Mouse (Mus musculus) adrenal gland (tissue): ENCODE results near the gene Sppl3.

Experiments used
- intact Hi-C: fragments of 180-260 bp; cut with DNase I; formaldehyde crosslinking; loops from one replicate; pipeline ENCODE4 v1.15.1; 2025

Sppl3 gene

GRCm38 (mm10) chr5:115147388-115147787 is 136.5 kb downstream of the Sppl3 start:
- intact Hi-C loops = no loop called here

- intact Hi-C loops = no loop called here
These were observed 137.4 kb downstream of the Sppl3 start for GRCm38 (mm10) chr5:115148378-115148777.
